Mouse (Mus musculus) hindbrain, embryonic 15.5 days (tissue): ENCODE data around the gene As3mt. TPM values are rescaled to one million over a fixed set of nuclear protein-coding genes. Genes with fewer than 3 reads are reported as not detected.
A peak's percentile ranks its signal among the peaks of the same experiment; 100 is the strongest.

Experiments used
- ATAC-seq: fragments of 200-750 bp; cut with Nextera tagmentation; 2 replicates; pipeline ENCODE4 v1.8.0; 2017; ENCODE audit warnings: low read depth, moderate number of reproducible peaks, moderate TSS enrichment; ENCODE audit not compliant: low FRiP score
- H3K27ac ChIP-seq: fragments of 300-500 bp; sonication (generic); replicated peaks from 2 replicates; pipeline ENCODE4 v1.5.1; 2015; ENCODE audit warnings: mild to moderate bottlenecking, inconsistent platforms
- H3K27me3 ChIP-seq: fragments of 300-500 bp; sonication (generic); 2 replicates; pipeline ENCODE4 v1.6.1; 2015; ENCODE audit warnings: control low read depth, inconsistent platforms
- H3K36me3 ChIP-seq: fragments of 300-500 bp; sonication (generic); 2 replicates; pipeline ENCODE4 v1.6.1; 2015; ENCODE audit warnings: control low read depth, inconsistent platforms
- H3K4me1 ChIP-seq: fragments of 300-500 bp; sonication (generic); replicated peaks from 2 replicates; pipeline ENCODE4 v1.6.1; 2015; ENCODE audit warnings: control low read depth, inconsistent platforms
- H3K4me2 ChIP-seq: fragments of 300-500 bp; sonication (generic); 2 replicates; pipeline ENCODE4 v1.6.1; 2015; ENCODE audit warnings: moderate library complexity, mild to moderate bottlenecking, inconsistent platforms
- H3K4me3 ChIP-seq: fragments of 300-500 bp; sonication (generic); 2 replicates; pipeline ENCODE4 v1.5.1; 2015; ENCODE audit warnings: mild to moderate bottlenecking, inconsistent platforms
- H3K9ac ChIP-seq: fragments of 300-500 bp; sonication (generic); 2 replicates; pipeline ENCODE4 v1.6.1; 2015; ENCODE audit warnings: inconsistent platforms
- H3K9me3 ChIP-seq: fragments of 300-500 bp; sonication (generic); 2 replicates; pipeline ENCODE4 v1.6.1; 2016; ENCODE audit warnings: control low read depth, inconsistent platforms
- WGBS: fragments of 180-500 bp; shearing (Covaris S2); methylation state at CpG from one replicate; pipeline ENCODE4 v1.1.7; 2015; 5-methylcytosine and 5-hydroxymethylcytosine counted together
- polyA plus RNA-seq: library from polyadenylated mRNA; unstranded; fragments of >200 nt; fragmentation: Nextera tagmentation; extraction: Ambion mirVana; gene quantifications from 2 replicates; pipeline ENCODE4 v1.2.1, GENCODE M21; 2015

As3mt gene
- polyA plus RNA-seq: 37.6 and 39.6 TPM in 2 replicates

DNA sequence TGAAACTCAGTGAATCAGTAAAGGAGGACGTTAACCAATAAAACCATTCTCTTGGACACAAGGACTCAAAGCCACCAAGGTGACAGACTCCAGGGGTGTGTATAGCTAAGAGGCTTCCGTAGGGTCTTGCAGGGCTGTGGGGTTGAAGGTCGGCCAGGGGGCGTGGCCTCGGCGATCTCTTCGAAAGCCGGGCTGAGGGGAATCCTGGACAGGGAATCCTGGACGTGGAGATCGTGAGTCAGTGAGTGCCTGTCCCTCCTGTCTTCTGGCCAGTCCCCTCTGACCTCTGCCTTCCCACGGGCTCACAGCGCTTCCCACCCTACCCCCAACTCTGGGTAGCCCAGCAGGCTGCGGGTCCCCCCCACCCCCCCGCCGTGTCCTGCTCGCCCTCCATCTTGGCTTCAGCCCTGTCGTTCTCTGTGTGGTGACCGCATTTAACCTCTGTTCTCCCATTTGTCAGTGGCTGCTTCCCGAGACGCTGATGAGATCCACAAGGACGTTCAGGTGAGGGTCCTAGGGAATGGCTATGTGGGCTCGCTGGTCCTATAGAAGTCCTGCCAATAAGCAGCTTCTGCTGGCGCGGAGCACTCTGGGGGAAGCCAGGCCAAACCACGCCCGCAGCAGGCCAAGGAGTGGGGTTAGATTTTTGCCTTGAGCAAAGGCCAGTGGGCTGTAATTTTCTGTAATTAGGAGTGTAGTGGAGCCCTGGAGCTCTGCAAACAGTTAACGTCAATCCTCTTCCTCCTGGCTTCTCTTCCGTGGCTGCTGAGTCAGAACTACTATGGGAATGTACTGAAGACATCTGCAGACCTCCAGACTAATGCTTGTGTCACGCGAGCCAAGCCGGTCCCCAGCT lies at the start of gene As3mt:
Gene As3mt (plus strand): TSS at position 163 of the 856 bp plus-strand sequence.
- Histone ChIP-seq H3K4me1 (peaks cover 8% of the 10 kb centered on the region; the same call in 1 of the 2 replicates), H3K36me3 (no peaks in the 10 kb centered on the region), H3K27ac (0 out of 2 replicates have a peak within 1 kb of the TSS, but pooled peaks have one; percentile 3), H3K9me3 (no peaks in the 10 kb centered on the region), H3K4me3 (peak within 1 kb of the TSS; percentile 41), H3K27me3 (no peaks in the 10 kb centered on the region), H3K9ac (peak within 1 kb of the TSS; percentile 47), H3K4me2 (peak within 1 kb of the TSS; percentile 59)
- ATAC-seq: peak; percentile 69
- WGBS: 12% methylated on average over 31 of the region's 31 CpGs

- Histone ChIP-seq H3K36me3 (peaks cover 33% of the 10 kb centered on the region), H3K9me3 (no peaks in the 10 kb centered on the region), H3K9ac (no peak overlapping the region), H3K27me3 (no peaks in the 10 kb centered on the region), H3K4me2 (no peak overlapping the region), H3K27ac (no peak overlapping the region), H3K4me3 (no peak overlapping the region), H3K4me1 (no peaks in the 10 kb centered on the region)
- no peak for ATAC-seq
- 97% methylated on average over 7 of the region's 7 CpGs for WGBS
These were observed 48.9 kb upstream of the As3mt start for GRCm38 (mm10) chr19:46658348-46658747.

DNA sequence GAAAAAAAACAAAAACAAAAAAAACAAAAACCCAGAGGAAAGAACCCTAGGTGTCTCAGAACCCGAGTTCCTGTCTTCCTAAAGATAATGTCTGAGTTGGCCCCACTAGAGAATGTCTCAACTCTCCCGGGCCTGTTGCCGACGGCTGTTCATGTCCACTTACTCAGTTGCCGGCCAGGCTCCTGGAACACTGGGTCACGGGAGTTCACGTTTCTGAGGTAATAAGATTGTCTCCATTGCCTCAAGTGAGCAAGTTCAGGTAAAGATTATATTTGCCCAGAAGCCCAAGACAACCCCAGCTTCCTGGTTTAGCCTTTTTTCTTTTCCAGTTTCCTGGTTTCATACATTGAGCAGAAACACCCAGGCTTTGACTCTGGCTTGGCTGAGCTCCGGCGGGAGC lies 48.4 kb upstream of the As3mt start:
- Histone ChIP-seq H3K36me3 (peaks cover 28% of the 10 kb centered on the region), H3K4me2 (no peak overlapping the region), H3K9ac (no peak overlapping the region), H3K27ac (no peak overlapping the region), H3K4me3 (no peak overlapping the region), H3K27me3 (no peaks in the 10 kb centered on the region), H3K9me3 (no peaks in the 10 kb centered on the region), H3K4me1 (no peaks in the 10 kb centered on the region)
- 86% methylated on average over 9 of the region's 9 CpGs for WGBS
- no peak for ATAC-seq

- ATAC-seq: no peak
- H3K9me3 ChIP-seq: no peaks in the 10 kb centered on the region
- H3K4me3 ChIP-seq: no peak overlapping the region
- no peak overlapping the region for H3K4me2 ChIP-seq
- no peaks in the 10 kb centered on the region for H3K4me1 ChIP-seq
- 65% methylated on average over 4 of the region's 4 CpGs for WGBS
- no peak overlapping the region for H3K9ac ChIP-seq
- H3K27ac ChIP-seq: no peak overlapping the region
- H3K27me3 ChIP-seq: no peaks in the 10 kb centered on the region
- H3K36me3 ChIP-seq: peaks cover 5% of the 10 kb centered on the region; the same call in 1 of the 2 replicates
These were observed 45.7 kb upstream of the As3mt start for GRCm38 (mm10) chr19:46661511-46661910.

DNA sequence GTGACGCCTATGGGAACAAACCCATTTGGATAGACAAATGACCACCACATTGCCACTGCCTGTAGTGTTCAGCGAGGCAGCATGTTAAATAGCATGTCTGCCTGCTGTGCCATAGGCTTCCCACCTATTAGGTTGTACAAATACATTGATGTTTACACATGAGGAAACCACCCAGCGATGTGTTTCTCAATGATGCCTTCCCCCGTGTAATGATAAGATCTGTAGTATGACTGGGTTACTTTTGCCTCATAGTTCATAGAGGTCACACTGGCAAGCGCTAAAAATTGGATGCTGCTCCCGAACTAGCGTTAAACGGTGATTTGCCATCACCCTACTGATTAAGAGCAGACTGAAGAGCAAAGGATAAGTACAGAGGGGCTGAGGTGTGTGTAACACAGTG lies 45.0 kb upstream of the As3mt start:
- no peak for ATAC-seq
- H3K9ac ChIP-seq: no peak overlapping the region
- H3K9me3 ChIP-seq: no peaks in the 10 kb centered on the region
- H3K27ac ChIP-seq: no peak overlapping the region
- H3K4me2 ChIP-seq: no peak overlapping the region
- no peaks in the 10 kb centered on the region for H3K4me1 ChIP-seq
- H3K27me3 ChIP-seq: no peaks in the 10 kb centered on the region
- 81% methylated on average over 8 of the region's 8 CpGs for WGBS
- no peak overlapping the region for H3K4me3 ChIP-seq
- no peaks in the 10 kb centered on the region for H3K36me3 ChIP-seq

DNA sequence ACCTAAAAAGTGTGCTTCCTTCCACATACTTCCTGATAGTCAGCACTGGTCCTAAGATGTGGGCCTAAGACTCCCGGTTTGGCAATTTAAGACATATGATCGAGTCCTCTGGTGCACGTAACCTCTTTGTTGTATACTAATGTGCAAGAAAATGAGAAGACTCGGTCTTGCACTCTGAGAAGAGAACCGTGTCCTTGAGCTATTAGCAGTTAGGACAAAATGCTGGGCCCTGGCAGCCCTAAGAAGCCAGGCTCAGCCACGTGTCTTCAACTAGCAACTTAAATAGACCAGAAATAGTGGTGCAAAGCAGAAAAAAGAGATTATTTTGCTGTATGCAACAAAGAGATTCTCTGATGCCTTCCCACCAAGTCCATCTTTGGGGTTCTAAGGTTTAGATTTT lies 44.5 kb upstream of the As3mt start:
- no peaks in the 10 kb centered on the region for H3K36me3 ChIP-seq
- WGBS: 77% methylated on average over 6 of the region's 6 CpGs

DNA sequence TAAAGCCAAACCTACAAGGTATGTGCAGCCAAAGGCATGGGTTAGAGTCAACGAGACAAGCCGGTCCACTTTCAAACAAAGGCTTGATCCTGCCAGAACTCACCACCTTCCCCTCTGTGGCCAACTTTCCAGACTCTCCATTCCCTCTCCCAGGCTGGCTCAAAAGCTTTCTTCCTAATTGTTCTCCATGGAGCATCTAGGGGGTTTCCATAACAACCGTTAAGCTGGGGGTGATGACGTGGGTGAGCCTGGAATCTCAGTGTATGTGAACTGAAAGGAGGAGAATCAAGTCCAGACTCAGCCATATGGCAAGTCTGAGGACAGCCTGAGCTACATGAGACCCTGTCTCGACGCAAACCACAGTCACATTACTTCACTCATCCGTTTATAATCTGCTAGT lies 41.8 kb upstream of the As3mt start:
- Histone ChIP-seq H3K4me1 (no peaks in the 10 kb centered on the region), H3K9ac (no peak overlapping the region), H3K27me3 (no peaks in the 10 kb centered on the region), H3K4me2 (no peak overlapping the region), H3K4me3 (no peak overlapping the region), H3K36me3 (no peaks in the 10 kb centered on the region), H3K9me3 (no peaks in the 10 kb centered on the region), H3K27ac (no peak overlapping the region)
- ATAC-seq: no peak
- 52% methylated on average over 7 of the region's 7 CpGs for WGBS

More for the DNA sequence above, 44.5 kb upstream of the As3mt start:
- no peaks in the 10 kb centered on the region for H3K4me1 ChIP-seq
- no peak overlapping the region for H3K9ac ChIP-seq
- H3K9me3 ChIP-seq: no peaks in the 10 kb centered on the region
- ATAC-seq: no peak
- no peak overlapping the region for H3K4me3 ChIP-seq
- no peaks in the 10 kb centered on the region for H3K27me3 ChIP-seq
- H3K4me2 ChIP-seq: no peak overlapping the region
- no peak overlapping the region for H3K27ac ChIP-seq

GRCm38 (mm10) chr19:46667300-46667699 lies 40.0 kb upstream of the As3mt start:
- Histone ChIP-seq H3K4me1 (no peaks in the 10 kb centered on the region), H3K27ac (no peak overlapping the region), H3K36me3 (no peaks in the 10 kb centered on the region), H3K4me3 (no peak overlapping the region), H3K9ac (no peak overlapping the region), H3K9me3 (no peaks in the 10 kb centered on the region), H3K4me2 (no peak overlapping the region), H3K27me3 (no peaks in the 10 kb centered on the region)
- ATAC-seq: no peak
- 70% methylated on average over 11 of the region's 11 CpGs for WGBS

GRCm38 (mm10) chr19:46668263-46668662 lies 39.0 kb upstream of the As3mt start:
- Histone ChIP-seq H3K4me3 (no peak overlapping the region), H3K4me2 (no peak overlapping the region), H3K4me1 (no peaks in the 10 kb centered on the region), H3K9ac (no peak overlapping the region), H3K27me3 (no peaks in the 10 kb centered on the region), H3K27ac (no peak overlapping the region), H3K36me3 (no peaks in the 10 kb centered on the region), H3K9me3 (no peaks in the 10 kb centered on the region)
- 90% methylated on average over 10 of the region's 10 CpGs for WGBS
- ATAC-seq: no peak

GRCm38 (mm10) chr19:46669802-46670201 lies 37.5 kb upstream of the As3mt start:
- Histone ChIP-seq H3K27ac (no peak overlapping the region), H3K36me3 (no peaks in the 10 kb centered on the region), H3K4me3 (no peak overlapping the region), H3K4me2 (no peak overlapping the region), H3K27me3 (no peaks in the 10 kb centered on the region), H3K9ac (no peak overlapping the region), H3K4me1 (no peaks in the 10 kb centered on the region), H3K9me3 (no peaks in the 10 kb centered on the region)
- no peak for ATAC-seq
- 91% methylated on average over 5 of the region's 5 CpGs for WGBS

- Histone ChIP-seq H3K9ac (no peak overlapping the region), H3K27ac (no peak overlapping the region), H3K4me1 (no peaks in the 10 kb centered on the region), H3K4me3 (no peak overlapping the region), H3K36me3 (no peaks in the 10 kb centered on the region), H3K27me3 (no peaks in the 10 kb centered on the region), H3K9me3 (no peaks in the 10 kb centered on the region), H3K4me2 (no peak overlapping the region)
- ATAC-seq: peak; percentile 84; the same call in 1 of the 2 replicates
- WGBS: 35% methylated on average over 13 of the region's 13 CpGs
These were observed 36.6 kb upstream of the As3mt start for GRCm38 (mm10) chr19:46670691-46671090.

GRCm38 (mm10) chr19:46672766-46673418 lies 34.4 kb upstream of the As3mt start, which contains the start of gene Cyp17a1:
Cyp17a1 (minus strand) TSS chr19:46673172.
- H3K9me3 ChIP-seq: no peaks in the 10 kb centered on the region
- no peaks in the 10 kb centered on the region for H3K36me3 ChIP-seq
- no peaks in the 10 kb centered on the region for H3K27me3 ChIP-seq
- no peak for ATAC-seq
- H3K4me1 ChIP-seq: no peaks in the 10 kb centered on the region
- H3K4me2 ChIP-seq: no peak within 1 kb of the TSS
- no peak within 1 kb of the TSS for H3K9ac ChIP-seq
- no peak within 1 kb of the TSS for H3K27ac ChIP-seq
- WGBS: 71% methylated on average over 5 of the region's 5 CpGs
- no peak within 1 kb of the TSS for H3K4me3 ChIP-seq
